Mouse (Mus musculus) brain, adult 2 months (tissue): ENCODE results near the gene Galntl5.
"Not testable (repeated sequence)": the region's sequence is repeated elsewhere in the genome, so short reads cannot be mapped to it uniquely, and the experiment has no call there.

Experiments used
- DNase-seq: peaks from one replicate; pipeline ENCODE4 v3.0.0; 2011; ENCODE audit warnings: low read depth, low spot score

The Galntl5 gene

GRCm38 (mm10) chr5:25190521-25190920 lies 9.3 kb downstream of the Galntl5 start:
- DNase-seq = no peak

- peak; percentile 69 for DNase-seq
Measured at GRCm38 (mm10) chr5:25211872-25212271, 30.6 kb downstream of the Galntl5 start.

GRCm38 (mm10) chr5:25213216-25213615 lies 32.0 kb downstream of the Galntl5 start:
- DNase-seq = peak; percentile 34

GRCm38 (mm10) chr5:25215006-25215405 lies 33.7 kb downstream of the Galntl5 start:
- DNase-seq = peak; percentile 37

- no peak for DNase-seq
Measured at GRCm38 (mm10) chr5:25221604-25222003, 40.3 kb downstream of the Galntl5 start, which contains the start of gene Galnt11. TSS of gene Galnt11 (plus strand) at chr5:25221904.

- peak; percentile 95 for DNase-seq
Measured at GRCm38 (mm10) chr5:25222752-25223702, 41.8 kb downstream of the Galntl5 start, which contains the start of gene E130116L18Rik. TSS of gene E130116L18Rik (minus strand) at chr5:25223153.

GRCm38 (mm10) chr5:25224377-25224776 lies 43.1 kb downstream of the Galntl5 start:
- DNase-seq = not testable (repeated sequence)

GRCm38 (mm10) chr5:25243101-25243500 lies 61.8 kb downstream of the Galntl5 start:
- DNase-seq = peak; percentile 42

- no peak for DNase-seq
Measured at GRCm38 (mm10) chr5:25245806-25246472, 64.7 kb downstream of the Galntl5 start.

- DNase-seq = no peak
Measured at GRCm38 (mm10) chr5:25246473-25246865, 65.2 kb downstream of the Galntl5 start.

GRCm38 (mm10) chr5:25247036-25247435 lies 65.8 kb downstream of the Galntl5 start:
- no peak for DNase-seq

GRCm38 (mm10) chr5:25252423-25252822 lies 71.2 kb downstream of the Galntl5 start:
- DNase-seq = peak; percentile 36

- DNase-seq = peak; percentile 22
Measured at GRCm38 (mm10) chr5:25252825-25253544, 71.7 kb downstream of the Galntl5 start.

- no peak for DNase-seq
Measured at GRCm38 (mm10) chr5:25254491-25254890, 73.2 kb downstream of the Galntl5 start.

- peak; percentile 78 for DNase-seq
Measured at GRCm38 (mm10) chr5:25256686-25257085, 75.4 kb downstream of the Galntl5 start.

GRCm38 (mm10) chr5:25261452-25261851 lies 80.2 kb downstream of the Galntl5 start:
- no peak for DNase-seq

- DNase-seq = no peak
Measured at GRCm38 (mm10) chr5:25262266-25262665, 81.0 kb downstream of the Galntl5 start.

- DNase-seq = no peak
Measured at GRCm38 (mm10) chr5:25268258-25268888, 87.1 kb downstream of the Galntl5 start.
